Mouse (Mus musculus): ENCODE data around the gene Cd200r4.
"Not testable (repeated sequence)": the region's sequence is repeated elsewhere in the genome, so short reads cannot be mapped to it uniquely, and the experiment has no call there.

Gene Cd200r4

GRCm38 (mm10) chr16:44811544-44811943 lies at the start of gene Cd200r4:
TSS of gene Cd200r4 (plus strand) at chr16:44811733.
- DNase-seq (ENCODE audit: low read depth, low spot score) = no peak

GRCm38 (mm10) chr16:44761811-44762210 lies 49.7 kb upstream of the Cd200r4 start:
- DNase-seq (ENCODE audit: low read depth, low spot score) = no peak

- DNase-seq (ENCODE audit: low read depth, low spot score) = peak; percentile 19
These were observed 45.8 kb upstream of the Cd200r4 start, which contains the start of gene Cd200r1 for GRCm38 (mm10) chr16:44765555-44766319. TSS of gene Cd200r1 (plus strand) at chr16:44765736.

GRCm38 (mm10) chr16:44766320-44766892 lies 45.1 kb upstream of the Cd200r4 start:
- DNase-seq (ENCODE audit: low read depth, low spot score) = no peak

- no peak for DNase-seq (ENCODE audit: low read depth, low spot score)
These were observed 44.0 kb upstream of the Cd200r4 start for GRCm38 (mm10) chr16:44767506-44767905.

GRCm38 (mm10) chr16:44767967-44768366 lies 43.6 kb upstream of the Cd200r4 start:
- DNase-seq (ENCODE audit: low read depth, low spot score) = peak; percentile 46

- DNase-seq (ENCODE audit: low read depth, low spot score) = no peak
These were observed 39.0 kb upstream of the Cd200r4 start for GRCm38 (mm10) chr16:44772577-44772976.

GRCm38 (mm10) chr16:44773673-44774072 lies 37.9 kb upstream of the Cd200r4 start:
- DNase-seq (ENCODE audit: low read depth, low spot score) = no peak

- no peak for DNase-seq (ENCODE audit: low read depth, low spot score)
These were observed 37.3 kb upstream of the Cd200r4 start for GRCm38 (mm10) chr16:44774201-44774600.

- DNase-seq (ENCODE audit: low read depth, low spot score) = no peak
These were observed 32.9 kb upstream of the Cd200r4 start for GRCm38 (mm10) chr16:44778538-44779147.

GRCm38 (mm10) chr16:44779494-44779893 lies 32.0 kb upstream of the Cd200r4 start:
- DNase-seq (ENCODE audit: low read depth, low spot score) = no peak

GRCm38 (mm10) chr16:44780751-44781150 lies 30.8 kb upstream of the Cd200r4 start:
- peak; percentile 30 for DNase-seq (ENCODE audit: low read depth, low spot score)

GRCm38 (mm10) chr16:44786934-44787333 lies 24.6 kb upstream of the Cd200r4 start:
- no peak for DNase-seq (ENCODE audit: low read depth, low spot score)

- no peak for DNase-seq (ENCODE audit: low read depth, low spot score)
These were observed 17.1 kb upstream of the Cd200r4 start for GRCm38 (mm10) chr16:44794416-44794815.

GRCm38 (mm10) chr16:44805976-44806375 lies 5.6 kb upstream of the Cd200r4 start:
- DNase-seq (ENCODE audit: low read depth, low spot score) = no peak

- not testable (repeated sequence) for DNase-seq (ENCODE audit: low read depth, low spot score)
These were observed 1.3 kb upstream of the Cd200r4 start for GRCm38 (mm10) chr16:44810223-44810622.

GRCm38 (mm10) chr16:44812468-44813065 lies 1.0 kb downstream of the Cd200r4 start:
- DNase-seq (ENCODE audit: low read depth, low spot score) = no peak

- DNase-seq (ENCODE audit: low read depth, low spot score) = no peak
These were observed 6.5 kb downstream of the Cd200r4 start for GRCm38 (mm10) chr16:44818010-44818409.

GRCm38 (mm10) chr16:44820545-44820944 lies 9.0 kb downstream of the Cd200r4 start:
- DNase-seq (ENCODE audit: low read depth, low spot score) = no peak

GRCm38 (mm10) chr16:44832286-44832685 lies 20.8 kb downstream of the Cd200r4 start:
- DNase-seq (ENCODE audit: low read depth, low spot score) = no peak

GRCm38 (mm10) chr16:44833189-44833588 lies 21.7 kb downstream of the Cd200r4 start:
- not testable (repeated sequence) for DNase-seq (ENCODE audit: low read depth, low spot score)

GRCm38 (mm10) chr16:44866797-44867196 lies 55.3 kb downstream of the Cd200r4 start, which contains the start of gene Cd200r2:
TSS of gene Cd200r2 (plus strand) at chr16:44867097.
- no peak for DNase-seq (ENCODE audit: low read depth, low spot score)
